Mouse (Mus musculus): ENCODE data around the gene Olfr1461. TPM values are rescaled to one million over a fixed set of nuclear protein-coding genes. Genes with fewer than 3 reads are reported as not detected.

The Olfr1461 gene
- polyA plus RNA-seq (2014; fragmentation: Nextera tagmentation; extraction: Ambion mirVana): not detected in 2 replicates

DNA sequence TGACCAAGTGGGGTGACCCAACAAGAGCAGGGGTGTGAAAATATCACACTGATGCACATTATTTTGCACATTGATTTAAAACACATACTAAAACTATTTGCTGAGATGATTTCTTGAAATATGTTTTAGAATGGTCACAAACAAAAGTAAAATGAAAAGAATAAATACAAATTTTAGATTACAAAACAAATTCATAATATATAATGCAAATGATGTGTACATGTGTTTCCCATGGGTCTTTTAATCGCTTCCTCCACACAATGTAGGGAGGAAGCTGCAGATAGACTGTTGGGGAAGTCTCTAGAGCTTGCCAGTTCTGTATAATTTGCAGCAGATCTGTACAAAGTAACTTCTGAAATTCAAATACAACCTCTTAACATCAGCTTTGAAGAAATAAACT lies at the start of gene Olfr1461:
Gene Olfr1461 (plus strand): TSS at position 301 of the 400 bp plus-strand sequence.
- Histone ChIP-seq H3K27me3 (ENCODE audit: control insufficient read depth, insufficient read depth, low read length) (no peaks in the 10 kb centered on the region), H3K4me3 (replicated peaks; ENCODE audit: low read depth, low read length) (no peak within 1 kb of the TSS), H3K4me1 (ENCODE audit: control insufficient read depth, insufficient read depth, low read length) (no peaks in the 10 kb centered on the region), H3K36me3 (ENCODE audit: control insufficient read depth, insufficient read depth, low read length) (no peaks in the 10 kb centered on the region), H3K9ac (replicated peaks; ENCODE audit: low read length) (no peak within 1 kb of the TSS), H3K4me2 (ENCODE audit: low read length) (no peak within 1 kb of the TSS), H3K9me3 (ENCODE audit: control insufficient read depth, low read length) (peaks cover 3% of the 10 kb centered on the region; the same call in 1 of the 2 replicates), H3K27ac (replicated peaks; ENCODE audit: low read depth, low read length) (no peak within 1 kb of the TSS)
- DNase-seq (no peak), ATAC-seq (ENCODE audit: low FRiP score, low TSS enrichment) (no peak)
- 35% methylated on average over 1 of the region's 1 CpGs for WGBS

DNA sequence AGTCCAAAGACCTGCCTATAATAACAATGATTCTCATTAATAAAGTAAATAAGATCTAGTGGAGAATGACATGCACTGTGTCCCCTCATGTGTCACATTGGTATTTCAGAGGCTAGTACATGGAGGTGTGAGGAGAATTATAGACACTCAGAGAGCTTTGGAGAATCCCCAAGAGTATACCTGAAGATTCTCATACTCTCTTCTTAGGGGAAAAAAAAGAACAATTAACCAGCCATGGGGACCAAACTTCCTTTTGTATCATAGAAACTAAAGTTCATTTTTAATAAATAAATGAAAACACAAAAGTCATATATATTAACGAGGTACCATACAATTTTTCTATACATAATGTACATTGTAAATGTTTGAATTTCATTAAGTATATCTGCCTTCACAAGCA lies 13.4 kb upstream of the Olfr1461 start, which contains the start of gene Olfr1459:
Gene Olfr1459 (minus strand): TSS at position 101 of the 400 bp plus-strand sequence.
- H3K4me1 ChIP-seq (ENCODE audit: control insufficient read depth, insufficient read depth, low read length): no peaks in the 10 kb centered on the region
- no peak for ATAC-seq (ENCODE audit: low FRiP score, low TSS enrichment)
- WGBS: 76% methylated on average over 1 of the region's 1 CpGs
- H3K4me2 ChIP-seq (ENCODE audit: low read length): no peak within 1 kb of the TSS
- H3K9ac ChIP-seq (replicated peaks; ENCODE audit: low read length): no peak within 1 kb of the TSS
- H3K4me3 ChIP-seq (replicated peaks; ENCODE audit: low read depth, low read length): no peak within 1 kb of the TSS
- no peak for DNase-seq
- H3K27me3 ChIP-seq (ENCODE audit: control insufficient read depth, insufficient read depth, low read length): no peaks in the 10 kb centered on the region
- H3K27ac ChIP-seq (replicated peaks; ENCODE audit: low read depth, low read length): no peak within 1 kb of the TSS
- no peaks in the 10 kb centered on the region for H3K36me3 ChIP-seq (ENCODE audit: control insufficient read depth, insufficient read depth, low read length)
- peaks cover 18% of the 10 kb centered on the region; the same call in 1 of the 2 replicates for H3K9me3 ChIP-seq (ENCODE audit: control insufficient read depth, low read length)

DNA sequence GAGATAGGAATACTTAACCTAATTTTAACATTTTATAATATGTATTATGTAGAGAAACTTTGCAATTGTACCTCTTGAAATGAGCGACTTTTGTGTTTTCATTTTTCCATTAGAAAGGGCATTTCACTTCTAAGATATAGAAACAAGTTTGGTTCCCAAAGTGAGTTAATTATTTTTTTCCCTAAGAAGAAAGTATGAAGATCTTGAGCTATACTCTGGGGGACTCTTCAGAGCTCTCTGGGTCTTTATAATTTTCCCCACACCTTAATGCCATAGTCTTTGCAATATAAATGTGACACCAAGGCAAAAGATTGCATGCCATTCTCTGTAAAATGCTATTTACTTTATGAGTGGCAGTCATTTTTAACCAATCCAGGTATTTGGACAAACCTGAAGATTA lies 22.6 kb downstream of the Olfr1461 start, which contains the start of gene Olfr1462:
Gene Olfr1462 (plus strand): TSS at position 301 of the 400 bp plus-strand sequence.
- Histone ChIP-seq H3K4me2 (ENCODE audit: low read length) (no peak within 1 kb of the TSS), H3K36me3 (ENCODE audit: control insufficient read depth, insufficient read depth, low read length) (no peaks in the 10 kb centered on the region), H3K27me3 (ENCODE audit: control insufficient read depth, insufficient read depth, low read length) (no peaks in the 10 kb centered on the region), H3K4me1 (ENCODE audit: control insufficient read depth, insufficient read depth, low read length) (no peaks in the 10 kb centered on the region), H3K9ac (replicated peaks; ENCODE audit: low read length) (no peak within 1 kb of the TSS), H3K27ac (replicated peaks; ENCODE audit: low read depth, low read length) (no peak within 1 kb of the TSS), H3K4me3 (replicated peaks; ENCODE audit: low read depth, low read length) (no peak within 1 kb of the TSS), H3K9me3 (ENCODE audit: control insufficient read depth, low read length) (peaks cover 9% of the 10 kb centered on the region; the same call in 1 of the 2 replicates)
- WGBS: 86% methylated on average over 1 of the region's 1 CpGs
- no peak for ATAC-seq (ENCODE audit: low FRiP score, low TSS enrichment)
- no peak for DNase-seq

Other genes starting within 250 kb of the Olfr1461 start
- gene Olfr1448, start 238.6 kb upstream of the Olfr1461 start, polyA plus RNA-seq (2014; fragmentation: Nextera tagmentation; extraction: Ambion mirVana): not detected in 2 replicates
- gene Olfr1449, start 232.2 kb upstream of the Olfr1461 start, polyA plus RNA-seq (2014; fragmentation: Nextera tagmentation; extraction: Ambion mirVana): not detected in 2 replicates
- gene Olfr1450, start 212.7 kb upstream of the Olfr1461 start, polyA plus RNA-seq (2014; fragmentation: Nextera tagmentation; extraction: Ambion mirVana): not detected in 2 replicates
- gene Olfr1451, start 168.0 kb upstream of the Olfr1461 start, polyA plus RNA-seq (2014; fragmentation: Nextera tagmentation; extraction: Ambion mirVana): not detected in 2 replicates
- not detected in 2 replicates for gene Olfr1453, start 134.7 kb upstream of the Olfr1461 start, polyA plus RNA-seq (2014; fragmentation: Nextera tagmentation; extraction: Ambion mirVana)
- gene Olfr1454, start 102.4 kb upstream of the Olfr1461 start, polyA plus RNA-seq (2014; fragmentation: Nextera tagmentation; extraction: Ambion mirVana): not detected in 2 replicates
- gene Olfr1457, start 65.1 kb upstream of the Olfr1461 start, polyA plus RNA-seq (2014; fragmentation: Nextera tagmentation; extraction: Ambion mirVana): not detected in 2 replicates
- gene Olfr1458, start 56.2 kb upstream of the Olfr1461 start, polyA plus RNA-seq (2014; fragmentation: Nextera tagmentation; extraction: Ambion mirVana): not detected in 2 replicates
- gene Olfr1459, start 13.5 kb upstream of the Olfr1461 start, polyA plus RNA-seq (2014; fragmentation: Nextera tagmentation; extraction: Ambion mirVana): not detected in 2 replicates
- not detected in 2 replicates for gene Olfr1462, start 22.7 kb downstream of the Olfr1461 start, polyA plus RNA-seq (2014; fragmentation: Nextera tagmentation; extraction: Ambion mirVana)
- not detected in 2 replicates for gene Olfr1463, start 68.3 kb downstream of the Olfr1461 start, polyA plus RNA-seq (2014; fragmentation: Nextera tagmentation; extraction: Ambion mirVana)
- not detected in 2 replicates for gene Olfr1465, start 152.5 kb downstream of the Olfr1461 start, polyA plus RNA-seq (2014; fragmentation: Nextera tagmentation; extraction: Ambion mirVana)
- not detected in 2 replicates for gene Olfr1466, start 175.9 kb downstream of the Olfr1461 start, polyA plus RNA-seq (2014; fragmentation: Nextera tagmentation; extraction: Ambion mirVana)
- not detected in 2 replicates for gene Olfr1467, start 199.2 kb downstream of the Olfr1461 start, polyA plus RNA-seq (2014; fragmentation: Nextera tagmentation; extraction: Ambion mirVana)
- not detected in 2 replicates for gene Olfr1469, start 244.8 kb downstream of the Olfr1461 start, polyA plus RNA-seq (2014; fragmentation: Nextera tagmentation; extraction: Ambion mirVana)